Mouse (Mus musculus): ENCODE data around the gene Ccdc121.
"Not testable (repeated sequence)": the region's sequence is repeated elsewhere in the genome, so short reads cannot be mapped to it uniquely, and the experiment has no call there.

Gene Ccdc121

DNA sequence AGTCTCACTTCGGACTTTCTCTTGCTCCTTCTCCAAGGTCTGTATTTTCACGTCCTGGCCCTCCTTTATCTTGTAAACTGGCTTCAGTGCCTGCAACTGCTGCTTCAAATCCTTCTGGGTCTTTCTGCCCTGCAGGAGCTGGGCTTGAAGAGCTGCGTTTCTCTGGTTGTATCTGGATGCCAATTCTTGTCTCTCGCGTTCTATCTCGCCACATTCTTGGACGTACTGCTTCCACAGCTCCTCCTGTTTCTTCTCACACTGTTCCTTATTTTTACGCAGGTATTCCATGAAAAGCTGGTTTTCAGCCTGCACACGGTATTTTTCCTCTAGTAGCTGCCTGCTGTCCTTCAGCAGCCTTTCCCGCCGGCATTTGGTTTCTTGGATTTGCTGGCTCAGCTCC lies 396 bp downstream of the Ccdc121 start:
- DNase-seq: not testable (repeated sequence)

DNA sequence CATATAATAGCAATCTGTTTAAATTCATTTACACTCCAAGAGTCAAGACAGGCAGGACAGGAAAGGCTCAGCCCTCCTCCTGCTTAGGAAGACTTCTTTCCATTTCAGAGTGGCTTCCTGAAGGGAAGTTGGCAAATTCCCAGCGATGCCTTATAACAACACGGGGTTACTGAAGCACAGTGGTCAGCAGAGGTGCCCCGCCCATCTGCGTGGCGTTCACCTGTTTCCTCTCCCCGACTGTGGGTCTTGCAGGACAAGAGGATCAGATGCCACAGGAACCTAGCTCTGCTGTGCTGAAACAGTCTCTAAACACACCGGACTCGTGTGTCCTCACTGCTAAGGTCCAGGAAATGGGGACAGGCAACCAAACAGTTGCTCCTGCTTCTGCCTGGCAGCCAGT lies 5.9 kb downstream of the Ccdc121 start:
- DNase-seq: peak; percentile 33 to 53

DNA sequence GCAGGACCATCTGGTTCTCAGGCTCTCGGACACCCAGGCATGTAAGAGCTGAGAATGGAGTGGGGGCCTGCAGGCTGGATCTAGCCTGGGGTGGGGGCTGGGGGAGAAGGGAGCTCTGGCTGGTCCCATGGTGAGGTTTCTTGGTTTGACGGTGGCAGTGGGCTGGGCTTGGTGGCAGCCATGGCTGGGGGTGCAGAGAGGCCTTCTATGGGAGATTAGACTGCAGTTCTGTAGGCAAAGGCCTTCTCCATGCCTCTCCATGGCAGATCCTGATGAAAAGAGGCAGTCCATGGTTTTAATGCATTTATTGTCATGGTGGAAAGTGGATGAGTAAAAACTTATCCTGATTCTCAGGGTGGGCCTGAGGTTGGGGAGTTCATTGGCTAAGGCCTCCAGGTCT lies 7.8 kb downstream of the Ccdc121 start:
- DNase-seq: no peak

DNA sequence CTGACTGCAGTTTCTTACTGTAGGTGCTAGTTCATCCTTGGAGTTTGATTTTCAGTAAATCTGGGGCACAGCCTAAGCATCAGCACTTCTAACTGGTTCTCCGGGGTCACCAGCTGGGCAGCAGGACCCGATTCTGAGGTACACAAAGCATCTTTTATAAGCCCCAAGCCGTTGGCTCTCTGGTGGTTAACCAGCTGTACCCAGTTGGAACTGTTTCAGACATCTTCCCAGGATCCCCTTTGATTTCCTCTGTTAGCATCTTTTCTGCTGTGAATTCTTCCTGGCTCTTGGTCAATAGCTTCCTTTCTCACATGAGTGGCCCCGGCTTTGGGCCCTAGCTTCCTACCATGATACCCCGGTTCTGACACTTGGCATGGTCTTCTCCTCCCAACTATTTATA lies 26.6 kb downstream of the Ccdc121 start:
- no peak for DNase-seq

DNA sequence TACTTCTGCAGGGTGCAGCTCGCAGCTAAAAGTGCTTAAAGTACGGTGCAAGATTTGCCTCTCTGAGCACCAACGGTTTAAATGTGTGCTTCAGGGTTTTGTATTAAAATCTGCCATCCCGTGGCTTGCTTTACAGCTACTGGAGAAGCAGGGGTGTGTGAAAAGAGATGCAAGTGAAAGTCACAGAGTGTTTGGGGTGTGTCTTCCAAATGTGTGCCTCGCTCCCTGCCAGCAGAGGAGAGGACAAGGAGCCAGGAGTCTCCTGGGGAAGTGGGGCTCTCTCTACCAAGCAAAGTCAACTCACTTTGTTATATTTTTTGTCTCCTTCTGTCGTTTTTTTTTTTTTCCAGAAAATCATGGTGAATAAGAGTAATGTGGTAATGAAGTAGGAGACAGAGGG lies 34.7 kb downstream of the Ccdc121 start:
- no peak for DNase-seq

DNA sequence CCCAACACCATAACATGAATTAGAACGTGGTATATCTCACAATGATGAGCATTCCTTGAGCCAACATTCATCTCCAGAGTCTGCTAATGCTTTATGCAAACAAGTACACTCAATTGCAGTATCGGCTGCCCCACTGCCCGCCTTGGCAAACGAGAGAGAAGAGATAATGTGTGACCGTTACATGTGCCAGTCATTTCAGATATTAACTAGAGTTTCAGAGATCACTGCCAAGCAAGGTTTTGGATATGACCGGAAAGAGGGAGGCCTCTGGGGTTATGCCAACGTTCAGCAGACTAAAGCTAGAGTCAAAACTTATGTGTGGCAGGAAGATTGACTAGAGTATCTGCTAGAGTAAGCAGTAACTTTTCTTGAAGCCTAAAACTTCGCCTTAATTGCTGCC lies 35.1 kb downstream of the Ccdc121 start:
- DNase-seq: no peak

DNA sequence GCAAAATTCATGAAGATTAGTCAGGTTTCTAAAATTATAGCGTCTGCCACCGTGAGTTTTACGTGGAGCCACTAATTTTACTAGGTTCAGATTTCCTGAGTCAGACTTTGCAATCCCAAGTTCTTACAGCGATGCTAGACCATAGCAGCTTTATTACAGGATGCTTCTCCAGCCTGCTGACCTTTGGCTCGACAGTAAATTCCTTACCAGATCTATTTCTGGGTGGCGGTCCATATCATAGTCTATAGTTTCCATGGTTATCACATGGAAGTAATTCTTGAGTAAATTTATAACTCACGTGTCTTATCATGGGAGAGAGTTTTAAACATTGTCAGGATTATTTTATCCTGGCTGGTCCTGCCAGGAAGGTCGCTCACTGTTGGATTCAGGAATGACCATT lies 41.8 kb downstream of the Ccdc121 start:
- no peak for DNase-seq

DNA sequence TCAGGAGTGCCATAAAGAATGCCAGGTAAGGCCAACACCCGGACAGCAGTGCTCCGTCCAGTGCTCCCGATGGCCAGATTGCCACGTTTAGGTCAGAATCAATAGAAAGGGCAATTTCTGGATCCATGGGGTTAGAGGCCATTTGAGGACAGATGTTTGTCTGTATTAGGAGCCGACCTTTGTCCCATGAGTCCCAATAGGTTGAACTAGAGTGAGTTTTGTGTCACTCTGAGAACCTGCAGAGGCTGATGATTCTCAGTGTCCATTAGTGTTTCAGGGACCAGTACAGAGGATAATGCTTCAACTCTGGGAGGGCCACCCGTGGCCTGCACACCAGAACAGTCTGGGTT lies 44.0 kb downstream of the Ccdc121 start:
- DNase-seq: no peak

DNA sequence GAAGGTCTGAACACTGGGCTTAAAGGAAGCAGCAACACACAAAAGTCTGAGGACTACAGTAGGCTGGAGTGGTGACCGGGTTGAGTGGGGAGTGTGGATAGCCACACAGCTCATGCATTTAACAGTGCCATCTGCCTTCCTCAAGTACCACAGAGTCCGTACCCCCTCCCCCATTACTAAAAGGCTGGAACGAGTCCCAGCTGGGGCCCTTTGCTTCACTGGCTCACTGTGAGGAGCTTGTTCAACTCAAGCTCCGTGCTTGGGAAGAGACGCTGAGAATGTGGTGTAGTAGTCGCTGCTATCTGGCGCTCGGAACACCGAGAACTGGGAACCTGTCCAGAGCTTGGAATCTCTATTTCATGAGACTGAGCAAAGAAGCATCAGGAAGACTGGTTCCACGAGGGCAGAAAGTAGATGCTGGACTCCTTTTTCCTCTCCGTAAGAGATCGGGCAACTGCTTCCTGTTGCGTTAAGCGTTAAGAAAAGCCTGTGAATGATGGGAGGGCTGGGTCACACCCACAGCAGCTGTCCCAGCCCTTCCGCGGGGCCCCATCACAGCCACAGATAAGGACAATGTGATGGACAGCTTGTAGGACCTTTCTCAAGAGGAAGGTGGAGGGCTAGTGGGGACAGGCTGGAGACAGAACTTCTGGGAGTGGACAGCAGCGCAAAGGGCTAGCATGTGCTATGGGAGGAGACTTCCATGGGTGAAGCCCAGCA lies 44.5 kb downstream of the Ccdc121 start:
- DNase-seq: no peak

DNA sequence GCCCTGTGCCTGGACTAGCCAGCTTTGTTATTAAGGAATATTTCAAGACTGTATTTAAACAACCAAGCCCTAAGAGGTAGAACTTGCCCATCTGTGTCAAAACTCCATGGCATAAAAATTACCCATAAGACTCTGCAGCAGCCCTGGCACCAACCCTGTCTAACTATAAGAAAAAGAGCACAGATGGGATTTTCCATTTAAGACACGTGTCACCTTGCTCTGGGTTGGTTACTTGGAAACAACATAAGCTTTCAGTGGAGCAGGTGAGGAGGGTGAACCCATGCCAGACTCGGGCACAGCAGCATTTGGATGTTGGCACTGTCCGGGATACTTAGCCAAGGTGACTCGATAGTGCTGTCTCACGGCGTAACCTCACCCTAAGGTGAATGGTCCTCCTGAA lies 45.2 kb downstream of the Ccdc121 start:
- DNase-seq: no peak

DNA sequence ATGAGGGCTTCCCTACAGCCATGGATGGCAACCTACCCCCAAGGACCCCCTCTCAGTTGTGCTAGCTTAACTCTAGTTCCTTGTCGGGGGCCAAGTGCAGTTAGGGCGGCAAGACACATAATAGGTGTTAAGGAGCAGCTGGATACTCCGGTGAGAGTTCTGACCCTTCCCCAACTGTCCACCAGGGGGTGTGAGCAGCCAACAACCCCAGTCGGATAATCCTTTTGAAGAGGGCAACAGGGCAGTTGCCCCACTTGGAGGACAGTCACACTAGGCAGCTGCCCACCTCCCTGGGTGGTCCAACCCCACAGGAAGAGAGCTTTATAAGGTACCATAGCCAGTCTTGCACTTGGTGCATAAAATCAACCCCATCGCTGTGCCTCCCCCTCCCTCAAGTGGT lies 46.2 kb downstream of the Ccdc121 start:
- DNase-seq: peak; percentile 52 to 53

DNA sequence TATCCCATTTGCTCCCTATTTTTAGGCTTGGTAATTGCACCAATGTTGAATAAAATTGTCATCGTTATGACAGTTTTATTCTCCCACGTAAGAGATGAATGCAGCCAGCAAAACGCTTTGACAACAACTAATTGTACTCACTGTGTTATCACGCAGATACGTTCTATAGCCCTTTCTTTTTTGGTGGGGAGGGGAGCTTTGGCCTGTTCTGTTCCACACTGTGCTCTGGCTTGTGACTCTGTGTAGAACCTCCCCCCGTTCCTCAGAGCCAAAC lies 48.4 kb downstream of the Ccdc121 start:
- DNase-seq: no peak

DNA sequence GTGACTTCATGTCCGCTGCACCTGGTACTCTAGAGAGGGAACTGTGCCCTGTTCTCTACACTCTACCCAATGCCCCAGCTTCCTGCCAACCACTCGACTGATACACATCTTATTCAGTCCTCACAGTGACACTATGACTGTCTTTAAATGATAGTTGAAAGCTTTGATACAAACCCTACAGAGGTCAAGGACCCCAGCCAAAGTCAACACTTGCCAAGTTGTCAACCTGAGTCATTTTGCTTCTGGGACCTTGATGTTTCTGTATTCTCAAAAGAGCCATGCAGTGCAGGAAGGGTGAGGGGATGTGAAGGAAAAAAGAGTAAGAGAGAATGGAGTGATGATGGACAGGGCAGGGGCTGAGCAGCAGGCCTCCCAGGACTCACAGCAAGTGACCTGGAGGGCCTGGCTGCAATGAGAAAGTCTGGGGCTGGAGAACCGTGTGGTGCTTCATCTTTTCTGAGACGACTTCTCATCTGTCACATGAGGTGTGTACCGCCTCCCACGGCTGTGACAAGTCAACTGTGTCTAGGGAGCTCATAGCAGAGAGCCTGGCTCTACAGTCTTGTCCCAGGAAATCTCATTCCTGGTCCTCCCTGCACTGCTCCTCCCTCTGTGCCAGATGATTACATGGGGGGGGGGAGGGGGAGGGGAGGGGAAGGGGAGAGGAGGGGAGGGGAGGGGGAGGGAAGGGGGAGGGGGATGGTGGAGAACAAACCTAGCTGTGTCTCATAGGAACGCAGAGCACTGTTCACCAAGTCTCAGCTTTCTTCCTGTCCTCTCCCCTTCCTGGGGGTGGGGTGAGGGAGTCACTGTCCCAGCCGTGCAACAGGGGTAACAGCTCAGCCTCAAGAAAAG lies 49.0 kb downstream of the Ccdc121 start:
- no peak for DNase-seq

DNA sequence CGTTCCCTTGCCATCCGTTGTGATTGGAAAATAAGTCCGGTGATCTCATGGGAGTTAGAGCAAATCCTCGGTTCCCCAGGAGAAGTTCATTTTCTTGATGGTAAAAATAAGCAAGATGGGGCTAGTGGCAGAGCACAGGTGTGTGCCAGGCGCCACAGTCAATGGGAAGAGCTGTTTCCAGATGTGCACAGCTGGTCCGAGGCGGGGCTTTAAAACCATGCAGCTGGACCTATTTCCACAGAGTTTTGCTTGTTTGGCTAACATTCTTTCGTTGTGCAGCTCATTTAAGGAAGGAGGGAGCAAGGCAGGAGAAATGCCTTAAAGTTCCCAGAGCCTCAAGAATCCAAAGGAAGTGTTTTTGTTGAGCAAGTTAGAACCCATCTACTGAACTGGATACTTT lies 49.8 kb downstream of the Ccdc121 start:
- no peak for DNase-seq

DNA sequence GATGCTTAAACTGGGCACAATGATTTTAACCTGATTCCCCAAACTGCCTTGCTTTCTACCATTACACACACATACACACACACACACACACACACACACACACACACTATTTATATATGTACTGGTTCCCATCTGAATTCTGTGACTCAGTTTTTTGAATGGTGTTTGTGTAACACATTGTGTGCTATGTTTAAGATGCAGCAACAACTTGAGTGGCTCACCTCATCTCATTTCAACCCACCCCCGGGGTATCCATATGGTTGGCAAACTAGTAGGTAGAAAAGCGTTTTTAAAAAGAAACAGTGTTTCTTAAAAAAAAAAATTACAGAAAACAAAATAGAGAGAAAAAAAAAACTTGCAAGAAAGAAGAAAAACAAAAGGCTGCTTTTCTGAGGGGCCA lies 51.0 kb downstream of the Ccdc121 start:
- no peak for DNase-seq

All from kidney, postnatal 4 days (tissue).